8 mouse cellular contexts compared by ENCODE assay signal in the genomic region with DNA sequence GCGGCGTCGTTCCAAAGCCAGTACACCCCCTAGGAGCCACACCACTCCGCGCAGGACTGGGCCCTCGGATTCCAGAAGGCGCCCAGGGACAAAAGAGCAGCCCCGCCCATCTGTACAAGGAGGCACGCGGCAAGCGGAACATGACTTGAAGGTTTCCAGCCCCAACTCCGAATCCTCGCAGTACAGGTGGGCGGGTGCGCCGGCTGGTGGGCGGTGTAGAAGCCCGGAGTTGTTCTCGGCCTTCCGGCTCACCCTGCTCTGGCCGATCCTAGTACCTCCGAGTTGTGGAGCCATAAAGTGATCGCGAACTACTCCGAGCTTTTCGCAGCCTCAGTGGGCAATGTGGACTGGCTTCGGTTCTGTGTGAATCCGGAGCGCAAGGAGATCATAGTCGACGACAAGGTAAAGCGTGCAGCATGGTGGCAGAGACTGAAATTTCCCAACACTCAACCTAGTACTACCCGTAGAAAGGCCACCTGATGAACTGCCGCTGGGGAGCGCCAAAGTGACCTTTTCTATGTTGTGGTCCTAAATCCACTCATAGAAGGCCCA. TPM values are rescaled to one million over a fixed set of nuclear protein-coding genes. Genes with fewer than 3 reads are reported as not detected.
DNase-seq lines count a peak whose midpoint lies in the region; ATAC-seq and TF ChIP-seq lines count a peak whose summit lies in the region.

No protein-coding gene starts in this region.

- DNase-seq in urinary bladder, adult 18-20 months (ENCODE audit: low spot score in 2 of 2), result peak; percentile 13 to 36
- no peak for DNase-seq in urinary bladder, adult 2 months (ENCODE audit: low spot score)
- no peak for DNase-seq in liver, embryonic 14.5 days (ENCODE audit: low read depth in 3 of 3, low spot score in 3 of 3)
- DNase-seq in right cerebral cortex, postnatal 14 days, result no peak
- no peak for DNase-seq in spleen, postnatal 36 days (ENCODE audit: low spot score in 2 of 2)

- no peaks in the 10 kb centered on the region for H3K9me3 ChIP-seq in intestine, embryonic 16.5 days (ENCODE audit: control insufficient read depth, low read length)
- H3K9me3 ChIP-seq in liver, embryonic 14.5 days (ENCODE audit: control insufficient read depth, low read length), result no peaks in the 10 kb centered on the region
- no peaks in the 10 kb centered on the region for H3K9me3 ChIP-seq in neural tube, embryonic 12.5 days

- H3K9ac ChIP-seq in intestine, embryonic 16.5 days (ENCODE audit: low read depth, low read length), result peak overlapping the region; percentile 27; the same call in 1 of the 2 replicates
- no peak overlapping the region for H3K9ac ChIP-seq in liver, embryonic 14.5 days (replicated peaks)
- no peak overlapping the region for H3K9ac ChIP-seq in neural tube, embryonic 12.5 days

- no peak overlapping the region for H3K27ac ChIP-seq in intestine, embryonic 16.5 days (ENCODE audit: low read length)
- H3K27ac ChIP-seq in liver, embryonic 14.5 days, result no peak overlapping the region
- H3K27ac ChIP-seq in neural tube, embryonic 12.5 days, result no peak overlapping the region

- peak overlapping the region; percentile 31 for H3K4me3 ChIP-seq in intestine, embryonic 16.5 days (ENCODE audit: low read length)
- peak overlapping the region in 1 of 2 experiments; percentile 10; a peak in 1 of 4 replicates for H3K4me3 ChIP-seq in liver, embryonic 14.5 days (ENCODE audit: insufficient read depth in 1 of 2, low read depth in 2 of 2, low read length in 2 of 2)
- peak overlapping the region; percentile 26 for H3K4me3 ChIP-seq in neural tube, embryonic 12.5 days

- H3K36me3 ChIP-seq in intestine, embryonic 16.5 days (ENCODE audit: control insufficient read depth, insufficient read depth, low read length), result no peaks in the 10 kb centered on the region
- no peaks in the 10 kb centered on the region for H3K36me3 ChIP-seq in liver, embryonic 14.5 days (replicated peaks; ENCODE audit: control insufficient read depth, insufficient read depth, low read depth)
- no peaks in the 10 kb centered on the region for H3K36me3 ChIP-seq in neural tube, embryonic 12.5 days

- peak; percentile 68 for ATAC-seq in granulocyte monocyte progenitor cell, adult 5-6 weeks (replicated peaks; ENCODE audit: poor library complexity, severe bottlenecking)
- ATAC-seq in intestine, embryonic 16.5 days, result peak; percentile 83
- no peak for ATAC-seq in liver, embryonic 14.5 days (ENCODE audit: insufficient read depth)
- ATAC-seq in neural tube, embryonic 12.5 days (ENCODE audit: low FRiP score, low read depth), result no peak

- 1% methylated on average over 35 of the region's 35 CpGs for WGBS in intestine, embryonic 16.5 days
- WGBS in liver, embryonic 14.5 days (ENCODE audit: insufficient replicate concordance), result 3% methylated on average over 35 of the region's 35 CpGs
- WGBS in neural tube, embryonic 12.5 days, result 1% methylated on average over 35 of the region's 35 CpGs

- peaks cover 31% of the 10 kb centered on the region for H3K27me3 ChIP-seq in intestine, embryonic 16.5 days (replicated peaks; ENCODE audit: control insufficient read depth, insufficient read depth, low read length)
- H3K27me3 ChIP-seq in liver, embryonic 14.5 days (ENCODE audit: control insufficient read depth, insufficient read depth, low read length), result peaks cover 49% of the 10 kb centered on the region
- peaks cover 57% of the 10 kb centered on the region for H3K27me3 ChIP-seq in neural tube, embryonic 12.5 days (replicated peaks)

- 0 out of 2 replicates have a peak, but pooled peaks have one; percentile 20 for TF ChIP-seq CTCF in liver, embryonic 14.5 days (IDR thresholded peaks at IDR 0.05; ENCODE audit: low read depth)

- H3K4me1 ChIP-seq in intestine, embryonic 16.5 days (ENCODE audit: control insufficient read depth, insufficient read depth, low read length), result peaks cover 6% of the 10 kb centered on the region; the same call in 1 of the 2 replicates
- H3K4me1 ChIP-seq in liver, embryonic 14.5 days (replicated peaks; ENCODE audit: control insufficient read depth in 2 of 2, insufficient read depth in 2 of 2, low read length in 1 of 2), result no peaks in the 10 kb centered on the region
- peaks cover 8% of the 10 kb centered on the region for H3K4me1 ChIP-seq in neural tube, embryonic 12.5 days

- TF ChIP-seq EP300 in liver, embryonic 14.5 days (IDR thresholded peaks at IDR 0.05; ENCODE audit: low read depth), result no peak

- peak overlapping the region; percentile 63 for H3K4me2 ChIP-seq in intestine, embryonic 16.5 days (ENCODE audit: low read depth, low read length)
- peak overlapping the region; percentile 50 for H3K4me2 ChIP-seq in liver, embryonic 14.5 days (ENCODE audit: low read depth)
- peak overlapping the region; percentile 55 for H3K4me2 ChIP-seq in neural tube, embryonic 12.5 days (replicated peaks)

RNA-seq across cellular contexts. Expression of a gene that starts 0.5 kb away (rescaled TPM):
- polyA plus RNA-seq in urinary bladder, adult 2 months (2012; rRNA removed), result not detected in 2 replicates
- 0.41 TPM in 1 of 2 replicates, not detected in the other for total RNA-seq in granulocyte monocyte progenitor cell, adult 5-6 weeks (2014; fragmentation: Nextera tagmentation)
- not detected in 2 replicates for total RNA-seq in granulocyte monocyte progenitor cell, adult 5-6 weeks (2017)
- polyA plus RNA-seq in intestine, embryonic 16.5 days (2015; fragmentation: Nextera tagmentation; extraction: Ambion mirVana), result not detected in 2 replicates
- polyA plus RNA-seq in liver, embryonic 14.5 days (2012; rRNA removed), result not detected in 2 replicates
- 0.08 TPM in 1 of 2 replicates, not detected in the other for polyA plus RNA-seq in liver, embryonic 14.5 days (2014; fragmentation: Nextera tagmentation; extraction: Ambion mirVana)
- polyA plus RNA-seq in neural tube, embryonic 12.5 days (2016; fragmentation: Nextera tagmentation; extraction: Ambion mirVana), result 0.15 and 0.22 TPM in 2 replicates

RNA-seq across cellular contexts. Expression of a gene that starts 12.7 kb away (rescaled TPM):
- 52.7 and 56.9 TPM in 2 replicates for polyA plus RNA-seq in urinary bladder, adult 2 months (2012; rRNA removed)
- total RNA-seq in granulocyte monocyte progenitor cell, adult 5-6 weeks (2014; fragmentation: Nextera tagmentation), result 60.4 and 82.5 TPM in 2 replicates
- total RNA-seq in granulocyte monocyte progenitor cell, adult 5-6 weeks (2017), result 35.2 and 37.3 TPM in 2 replicates
- polyA plus RNA-seq in intestine, embryonic 16.5 days (2015; fragmentation: Nextera tagmentation; extraction: Ambion mirVana), result 83.3 and 88.5 TPM in 2 replicates
- polyA plus RNA-seq in liver, embryonic 14.5 days (2012; rRNA removed), result 21.6 and 26.5 TPM in 2 replicates
- polyA plus RNA-seq in liver, embryonic 14.5 days (2014; fragmentation: Nextera tagmentation; extraction: Ambion mirVana), result 42.6 and 44.2 TPM in 2 replicates
- 71.6 and 72.6 TPM in 2 replicates for polyA plus RNA-seq in neural tube, embryonic 12.5 days (2016; fragmentation: Nextera tagmentation; extraction: Ambion mirVana)

RNA-seq across cellular contexts. Expression of a gene that starts 20.2 kb away (rescaled TPM):
- not detected in 2 replicates for polyA plus RNA-seq in urinary bladder, adult 2 months (2012; rRNA removed)
- total RNA-seq in granulocyte monocyte progenitor cell, adult 5-6 weeks (2014; fragmentation: Nextera tagmentation), result not detected in 2 replicates
- not detected in 2 replicates for total RNA-seq in granulocyte monocyte progenitor cell, adult 5-6 weeks (2017)
- not detected in 2 replicates for polyA plus RNA-seq in intestine, embryonic 16.5 days (2015; fragmentation: Nextera tagmentation; extraction: Ambion mirVana)
- polyA plus RNA-seq in liver, embryonic 14.5 days (2012; rRNA removed), result 0.02 TPM in 1 of 2 replicates, not detected in the other
- polyA plus RNA-seq in liver, embryonic 14.5 days (2014; fragmentation: Nextera tagmentation; extraction: Ambion mirVana), result not detected in 2 replicates
- not detected in 2 replicates for polyA plus RNA-seq in neural tube, embryonic 12.5 days (2016; fragmentation: Nextera tagmentation; extraction: Ambion mirVana)

RNA-seq across cellular contexts. Expression of a gene that starts 31.8 kb away (rescaled TPM):
- 40.8 and 50.9 TPM in 2 replicates for polyA plus RNA-seq in urinary bladder, adult 2 months (2012; rRNA removed)
- 25.7 and 25.9 TPM in 2 replicates for total RNA-seq in granulocyte monocyte progenitor cell, adult 5-6 weeks (2014; fragmentation: Nextera tagmentation)
- 23.1 and 23.6 TPM in 2 replicates for total RNA-seq in granulocyte monocyte progenitor cell, adult 5-6 weeks (2017)
- 128 and 140 TPM in 2 replicates for polyA plus RNA-seq in intestine, embryonic 16.5 days (2015; fragmentation: Nextera tagmentation; extraction: Ambion mirVana)
- polyA plus RNA-seq in liver, embryonic 14.5 days (2012; rRNA removed), result 5.4 and 6.0 TPM in 2 replicates
- 13.9 and 15.6 TPM in 2 replicates for polyA plus RNA-seq in liver, embryonic 14.5 days (2014; fragmentation: Nextera tagmentation; extraction: Ambion mirVana)
- 59.1 and 62.6 TPM in 2 replicates for polyA plus RNA-seq in neural tube, embryonic 12.5 days (2016; fragmentation: Nextera tagmentation; extraction: Ambion mirVana)

RNA-seq across cellular contexts. Expression of a gene that starts 51.9 kb away (rescaled TPM):
- 0.06 TPM in 1 of 2 replicates, not detected in the other for polyA plus RNA-seq in urinary bladder, adult 2 months (2012; rRNA removed)
- not detected in 2 replicates for total RNA-seq in granulocyte monocyte progenitor cell, adult 5-6 weeks (2014; fragmentation: Nextera tagmentation)
- not detected in 2 replicates for total RNA-seq in granulocyte monocyte progenitor cell, adult 5-6 weeks (2017)
- polyA plus RNA-seq in intestine, embryonic 16.5 days (2015; fragmentation: Nextera tagmentation; extraction: Ambion mirVana), result not detected in 2 replicates
- not detected in 2 replicates for polyA plus RNA-seq in liver, embryonic 14.5 days (2012; rRNA removed)
- not detected in 2 replicates for polyA plus RNA-seq in liver, embryonic 14.5 days (2014; fragmentation: Nextera tagmentation; extraction: Ambion mirVana)
- 0.15 TPM in 1 of 2 replicates, not detected in the other for polyA plus RNA-seq in neural tube, embryonic 12.5 days (2016; fragmentation: Nextera tagmentation; extraction: Ambion mirVana)

Comparison
In these comparisons a context has a peak if more than half of its experiments do, and no peak if none do; other contexts are left out.
1. DNase-seq: peak in urinary bladder, adult 18-20 months (2 of 2); none in urinary bladder, adult 2 months (single experiment), liver, embryonic 14.5 days (0 of 3), right cerebral cortex, postnatal 14 days (single experiment) and spleen, postnatal 36 days (0 of 2).
2. ATAC-seq: peak in granulocyte monocyte progenitor cell, adult 5-6 weeks (single experiment) and intestine, embryonic 16.5 days (single experiment); none in liver, embryonic 14.5 days (single experiment) and neural tube, embryonic 12.5 days (single experiment).
3. Peak in every context shown above with its lines, with median percentiles within 50 percentile points of each other: H3K4me2 ChIP-seq.